Mouse (Mus musculus) kidney, embryonic 16.5 days (tissue): ENCODE results near the gene Pcnx2. TPM values are rescaled to one million over a fixed set of nuclear protein-coding genes. Genes with fewer than 3 reads are reported as not detected.

Experiments
- ATAC-seq: fragments of 200-750 bp; cut with Nextera tagmentation; 2 replicates; pipeline ENCODE4 v1.8.0; 2017; ENCODE audit warnings: moderate TSS enrichment; ENCODE audit not compliant: low FRiP score, low TSS enrichment
- H3K27ac ChIP-seq: fragments of 300-500 bp; sonication (generic); 2 replicates; pipeline ENCODE4 v1.5.1; 2014; ENCODE audit warnings: low read length
- H3K27me3 ChIP-seq: fragments of 300-500 bp; sonication (generic); 2 replicates; pipeline ENCODE4 v1.6.1; 2014; ENCODE audit warnings: low read length, control low read depth, mixed read lengths; ENCODE audit not compliant: insufficient read depth
- H3K36me3 ChIP-seq: fragments of 300-500 bp; sonication (generic); 2 replicates; pipeline ENCODE4 v1.6.1; 2014; ENCODE audit warnings: low read length, control low read depth, mixed read lengths; ENCODE audit not compliant: insufficient read depth
- H3K4me1 ChIP-seq: fragments of 300-500 bp; sonication (generic); 2 replicates; pipeline ENCODE4 v1.6.1; 2014; ENCODE audit warnings: low read length, control low read depth, mixed read lengths; ENCODE audit not compliant: insufficient read depth
- H3K4me2 ChIP-seq: fragments of 300-500 bp; sonication (generic); replicated peaks from 2 replicates; pipeline ENCODE4 v1.6.1; 2014; ENCODE audit warnings: low read depth, low read length
- H3K4me3 ChIP-seq: fragments of 300-500 bp; sonication (generic); 2 replicates; pipeline ENCODE4 v1.5.1; 2014; ENCODE audit warnings: mild to moderate bottlenecking, low read length
- H3K9ac ChIP-seq: fragments of 300-500 bp; sonication (generic); replicated peaks from 2 replicates; pipeline ENCODE4 v1.6.1; 2014; ENCODE audit warnings: low read length
- H3K9me3 ChIP-seq: fragments of 300-500 bp; sonication (generic); 2 replicates; pipeline ENCODE4 v1.6.1; 2016; ENCODE audit warnings: low read length, control low read depth
- WGBS: fragments of 180-500 bp; shearing (Covaris S2); extraction: QIAGEN DNeasy Blood & Tissue Kit; methylation state at CpG from one replicate; pipeline ENCODE4 v1.1.7; 2014; 5-methylcytosine and 5-hydroxymethylcytosine counted together
- polyA plus RNA-seq: library from polyadenylated mRNA; unstranded; fragments of >200 nt; fragmentation: Nextera tagmentation; extraction: Ambion mirVana; gene quantifications from 2 replicates; pipeline ENCODE4 v1.2.1, GENCODE M21; 2015

Pcnx2 gene
- polyA plus RNA-seq, 1 experiment from 2014 or later, result 0.27 TPM

DNA sequence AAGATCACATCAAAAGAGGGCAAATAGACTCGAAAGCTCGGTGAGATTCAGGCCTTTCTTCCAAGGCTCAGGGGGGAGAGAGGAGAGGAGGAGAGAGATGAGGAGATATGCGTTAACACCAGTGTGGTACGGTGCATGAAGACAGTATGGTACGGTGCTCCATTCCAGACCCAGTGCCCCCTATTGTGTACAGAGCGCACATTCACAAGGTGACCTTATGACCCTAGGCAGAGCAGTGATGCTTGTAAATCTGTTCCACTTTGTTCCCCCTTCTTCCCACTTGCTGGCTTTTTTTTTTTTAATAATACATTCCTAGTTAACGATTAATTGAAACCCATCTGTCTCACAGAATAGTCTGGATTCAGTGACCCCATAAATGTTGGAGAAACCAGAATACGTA, 21.4 kb upstream of the Pcnx2 start:
- Histone ChIP-seq H3K4me2 (peak overlapping the region; percentile 16; the same call in 1 of the 2 replicates), H3K27me3 (no peaks in the 10 kb centered on the region), H3K4me3 (no peak overlapping the region), H3K27ac (peak overlapping the region; percentile 89), H3K36me3 (no peaks in the 10 kb centered on the region), H3K9ac (no peak overlapping the region), H3K4me1 (peaks cover 52% of the 10 kb centered on the region), H3K9me3 (no peaks in the 10 kb centered on the region)
- peak; percentile 69 for ATAC-seq
- WGBS, result 30% methylated on average over 8 of the region's 8 CpGs

DNA sequence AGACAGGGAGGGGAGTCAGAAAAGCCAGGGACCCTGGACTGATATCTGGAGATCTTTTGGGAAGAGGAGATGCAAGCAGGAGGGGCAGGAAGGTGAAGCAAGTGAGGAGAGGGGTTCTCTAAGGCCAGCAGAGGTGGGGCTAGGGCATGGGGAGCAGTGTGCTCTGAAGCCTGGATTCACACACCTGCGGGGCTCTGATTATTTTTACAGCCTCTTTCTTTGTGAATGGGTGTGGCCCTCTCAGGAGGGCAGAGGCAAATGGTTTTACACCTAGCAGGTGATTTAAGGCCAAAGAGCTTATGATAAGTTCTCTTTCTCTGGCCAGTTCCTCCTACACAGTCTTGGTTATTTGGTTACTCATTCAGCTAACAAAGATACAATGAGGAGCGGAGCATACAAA, 20.6 kb upstream of the Pcnx2 start:
- 55% methylated on average over 2 of the region's 2 CpGs for WGBS
- Histone ChIP-seq H3K9me3 (no peaks in the 10 kb centered on the region), H3K9ac (peak overlapping the region; percentile 46; the same call in 1 of the 2 replicates), H3K27me3 (no peaks in the 10 kb centered on the region), H3K36me3 (no peaks in the 10 kb centered on the region), H3K4me2 (0 out of 2 replicates have a peak overlapping the region, but pooled peaks have one; percentile 16), H3K4me3 (no peak overlapping the region), H3K4me1 (peaks cover 57% of the 10 kb centered on the region), H3K27ac (peak overlapping the region; percentile 85)
- no peak for ATAC-seq

DNA sequence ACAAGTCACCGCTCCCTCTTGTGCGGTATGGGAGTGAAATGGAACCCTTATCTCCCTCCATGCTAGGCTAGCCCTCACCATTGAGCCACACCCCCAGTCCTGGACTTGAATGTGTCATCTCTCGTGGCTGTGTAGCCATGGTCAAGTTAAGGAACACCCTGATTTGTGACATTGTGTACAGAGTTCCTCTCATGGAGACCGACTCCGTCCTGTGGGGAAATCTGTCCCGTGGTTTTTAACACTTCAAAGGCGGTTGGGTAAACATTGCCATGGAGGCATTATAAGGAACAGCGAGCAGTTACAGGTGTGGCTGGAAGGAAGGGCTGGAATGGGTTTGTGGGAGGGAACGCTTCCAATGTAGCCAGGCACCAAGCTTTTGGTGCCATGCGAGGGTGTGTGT, 18.9 kb upstream of the Pcnx2 start:
- no peak overlapping the region for H3K9ac ChIP-seq
- 38% methylated on average over 10 of the region's 10 CpGs for WGBS
- no peak overlapping the region for H3K27ac ChIP-seq
- H3K4me3 ChIP-seq, result no peak overlapping the region
- H3K4me1 ChIP-seq, result peaks cover 61% of the 10 kb centered on the region
- no peaks in the 10 kb centered on the region for H3K36me3 ChIP-seq
- no peak overlapping the region for H3K4me2 ChIP-seq
- H3K9me3 ChIP-seq, result no peaks in the 10 kb centered on the region
- H3K27me3 ChIP-seq, result peaks cover 8% of the 10 kb centered on the region
- ATAC-seq, result no peak

DNA sequence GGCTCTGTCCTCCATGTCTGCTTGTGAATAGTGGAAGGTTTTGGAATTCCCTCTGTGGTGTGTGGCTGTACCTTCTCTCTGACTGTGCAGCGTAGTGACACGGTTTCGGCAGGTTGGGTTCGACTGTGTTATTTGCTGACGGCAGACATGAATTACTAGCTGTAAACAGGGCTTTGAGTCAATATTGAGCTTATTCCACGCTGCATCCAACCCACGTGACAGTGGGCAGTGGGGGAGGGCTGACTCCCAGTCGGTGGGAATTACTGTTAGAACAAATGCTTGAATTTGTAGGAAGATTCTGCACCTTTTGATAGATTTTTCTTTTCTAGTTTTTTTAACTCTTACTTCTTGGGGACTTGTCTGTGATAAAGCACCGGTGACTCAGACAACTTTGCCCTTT, 16.3 kb upstream of the Pcnx2 start:
- peaks cover 46% of the 10 kb centered on the region for H3K4me1 ChIP-seq
- H3K9ac ChIP-seq, result no peak overlapping the region
- no peak for ATAC-seq
- H3K36me3 ChIP-seq, result no peaks in the 10 kb centered on the region
- H3K9me3 ChIP-seq, result no peaks in the 10 kb centered on the region
- 58% methylated on average over 9 of the region's 9 CpGs for WGBS
- H3K27ac ChIP-seq, result no peak overlapping the region
- H3K4me3 ChIP-seq, result no peak overlapping the region
- H3K27me3 ChIP-seq, result peaks cover 31% of the 10 kb centered on the region
- H3K4me2 ChIP-seq, result peak overlapping the region; percentile 34

DNA sequence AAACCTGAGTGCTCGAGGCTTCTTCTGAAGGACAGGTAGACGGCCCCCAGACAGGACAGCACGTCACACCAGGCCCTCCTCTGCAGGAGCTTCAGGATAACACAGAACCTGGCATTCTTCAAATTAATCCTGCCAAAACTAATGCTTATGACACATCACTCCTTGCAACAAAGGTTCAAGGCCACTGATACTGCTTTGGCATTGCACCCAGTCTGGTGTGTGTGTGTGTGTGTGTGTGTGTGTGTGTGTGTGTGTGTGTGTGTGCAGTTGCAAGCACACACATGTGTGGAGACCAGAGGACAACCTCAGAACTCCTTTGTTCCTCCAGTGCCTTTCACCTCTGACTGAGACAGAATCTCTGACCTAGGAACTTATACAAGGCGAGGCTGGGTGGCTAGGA, 15.1 kb upstream of the Pcnx2 start:
- Histone ChIP-seq H3K4me3 (peak overlapping the region; percentile 57; the same call in 1 of the 2 replicates), H3K27ac (no peak overlapping the region), H3K9ac (no peak overlapping the region; the same call in 1 of the 2 replicates), H3K27me3 (peaks cover 43% of the 10 kb centered on the region), H3K4me1 (peaks cover 34% of the 10 kb centered on the region), H3K4me2 (peak overlapping the region; percentile 96), H3K36me3 (no peaks in the 10 kb centered on the region), H3K9me3 (no peaks in the 10 kb centered on the region)
- ATAC-seq, result no peak
- 82% methylated on average over 4 of the region's 4 CpGs for WGBS

DNA sequence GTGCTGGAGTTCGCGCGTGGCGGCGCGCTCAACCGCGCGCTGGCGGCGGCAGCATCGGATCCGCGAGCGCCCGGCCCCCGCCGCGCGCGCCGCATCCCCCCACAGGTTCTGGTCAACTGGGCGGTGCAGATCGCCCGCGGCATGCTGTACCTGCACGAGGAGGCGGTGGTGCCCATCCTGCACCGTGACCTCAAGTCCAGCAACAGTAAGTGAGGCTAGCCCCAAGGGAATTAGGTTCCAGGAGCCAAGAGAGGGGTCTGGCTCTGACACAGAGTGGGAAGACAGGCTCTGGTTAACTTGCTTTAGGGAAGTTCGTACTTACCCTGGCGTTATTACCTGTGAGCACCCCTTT, 13.1 kb upstream of the Pcnx2 start:
- H3K9ac ChIP-seq, result peak overlapping the region; percentile 74

DNA sequence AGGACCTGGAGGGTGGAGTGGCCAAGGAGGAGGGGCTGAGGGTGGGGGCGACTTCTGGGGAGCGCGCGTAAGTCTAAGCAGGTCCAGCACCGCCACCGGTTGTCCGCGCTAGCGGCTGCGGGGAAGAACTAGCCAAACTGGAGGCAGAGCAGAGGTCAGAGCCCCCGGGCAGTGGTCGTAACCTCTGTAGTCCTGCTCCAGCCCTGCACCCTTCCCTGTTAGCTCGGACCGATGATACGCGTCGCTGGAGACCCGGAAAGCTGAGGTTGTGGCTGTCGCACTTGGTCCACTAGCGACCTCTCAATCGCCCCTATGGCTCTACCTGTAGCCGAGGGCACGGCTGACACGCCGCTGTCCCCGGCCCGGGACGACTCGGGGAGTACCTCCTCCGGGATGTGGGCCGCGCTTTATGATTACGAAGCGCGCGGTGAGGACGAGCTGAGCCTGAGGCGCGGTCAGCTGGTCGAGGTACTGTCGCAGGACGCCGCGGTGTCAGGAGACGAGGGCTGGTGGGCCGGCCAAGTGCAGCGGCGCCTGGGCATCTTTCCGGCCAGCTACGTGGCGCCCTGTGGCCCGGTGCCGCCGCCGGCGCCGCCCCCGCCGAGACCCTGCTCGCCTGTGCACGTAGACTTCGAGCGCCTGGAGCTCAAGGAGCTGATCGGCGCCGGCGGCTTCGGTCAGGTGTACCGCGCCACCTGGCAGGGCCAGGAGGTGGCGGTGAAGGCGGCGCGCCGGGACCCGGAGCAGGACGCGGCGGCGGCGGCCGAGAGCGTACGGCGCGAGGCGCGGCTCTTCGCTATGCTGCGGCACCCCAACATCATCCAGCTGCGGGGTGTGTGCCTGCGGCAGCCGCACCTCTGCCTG, 12.5 kb upstream of the Pcnx2 start, which contains the start of gene Map3k21:
Gene Map3k21, plus strand, starts transcription at position 86 of the 864 bp plus-strand sequence.
- Histone ChIP-seq H3K36me3 (no peaks in the 10 kb centered on the region), H3K4me1 (peaks cover 22% of the 10 kb centered on the region), H3K9ac (peak within 1 kb of the TSS; percentile 74), H3K27ac (peak within 1 kb of the TSS; percentile 79), H3K4me3 (peak within 1 kb of the TSS; percentile 57), H3K4me2 (peak within 1 kb of the TSS; percentile 96), H3K9me3 (no peaks in the 10 kb centered on the region), H3K27me3 (peaks cover 44% of the 10 kb centered on the region)
- WGBS, result under 1% methylated on average over 91 of the region's 93 CpGs
- ATAC-seq, result peak; percentile 50

More for the DNA sequence above, 13.1 kb upstream of the Pcnx2 start:
- peak overlapping the region; percentile 57 for H3K4me3 ChIP-seq
- H3K27me3 ChIP-seq, result peaks cover 44% of the 10 kb centered on the region
- no peaks in the 10 kb centered on the region for H3K9me3 ChIP-seq
- peak overlapping the region; percentile 96 for H3K4me2 ChIP-seq
- peak overlapping the region; percentile 79 for H3K27ac ChIP-seq
- no peak; the same call in 1 of the 2 replicates for ATAC-seq
- H3K4me1 ChIP-seq, result peaks cover 22% of the 10 kb centered on the region
- 1% methylated on average over 31 of the region's 31 CpGs for WGBS
- no peaks in the 10 kb centered on the region for H3K36me3 ChIP-seq

DNA sequence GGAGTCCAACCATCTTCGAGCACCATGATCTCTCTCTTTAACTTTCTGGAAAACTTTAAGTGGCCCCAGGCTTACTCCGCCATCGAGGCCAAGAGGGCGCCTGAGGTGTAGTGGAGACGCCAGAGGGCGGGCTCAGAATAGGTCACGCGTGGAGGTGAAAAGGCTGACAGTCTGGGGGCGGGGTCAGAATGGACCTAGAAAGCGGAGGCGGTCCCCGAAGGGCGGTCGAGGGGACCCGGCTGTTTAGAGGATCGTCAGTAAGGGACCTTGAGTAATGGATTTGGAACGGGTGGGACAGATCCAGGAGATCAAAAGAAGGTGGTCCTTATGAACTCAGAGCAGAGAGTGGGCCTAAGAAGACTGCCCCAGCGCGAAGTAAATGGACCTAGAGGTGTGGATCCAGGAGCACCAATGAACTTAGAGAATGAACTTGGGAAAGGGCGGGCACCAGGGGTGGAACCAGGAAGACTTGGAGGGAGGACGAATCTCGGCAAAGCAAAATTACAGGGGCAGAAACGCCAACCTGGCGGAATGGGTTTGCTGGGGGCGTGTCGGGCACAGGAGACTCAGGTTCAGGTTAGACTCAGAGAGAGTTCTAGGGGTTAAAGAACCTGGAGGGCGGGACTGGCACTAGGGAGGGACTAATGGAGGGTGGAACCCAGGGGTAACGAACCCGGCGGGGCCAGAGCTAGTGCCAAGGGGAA, 11.7 kb upstream of the Pcnx2 start:
- H3K27ac ChIP-seq, result peak overlapping the region; percentile 31; the same call in 1 of the 2 replicates
- no peaks in the 10 kb centered on the region for H3K9me3 ChIP-seq
- peaks cover 44% of the 10 kb centered on the region for H3K27me3 ChIP-seq
- H3K36me3 ChIP-seq, result no peaks in the 10 kb centered on the region
- ATAC-seq, result peak; percentile 94
- H3K4me3 ChIP-seq, result peak overlapping the region; percentile 57
- H3K9ac ChIP-seq, result no peak overlapping the region; the same call in none of the 2 replicates
- peaks cover 22% of the 10 kb centered on the region for H3K4me1 ChIP-seq
- peak overlapping the region; percentile 96 for H3K4me2 ChIP-seq
- WGBS, result 3% methylated on average over 30 of the region's 30 CpGs

DNA sequence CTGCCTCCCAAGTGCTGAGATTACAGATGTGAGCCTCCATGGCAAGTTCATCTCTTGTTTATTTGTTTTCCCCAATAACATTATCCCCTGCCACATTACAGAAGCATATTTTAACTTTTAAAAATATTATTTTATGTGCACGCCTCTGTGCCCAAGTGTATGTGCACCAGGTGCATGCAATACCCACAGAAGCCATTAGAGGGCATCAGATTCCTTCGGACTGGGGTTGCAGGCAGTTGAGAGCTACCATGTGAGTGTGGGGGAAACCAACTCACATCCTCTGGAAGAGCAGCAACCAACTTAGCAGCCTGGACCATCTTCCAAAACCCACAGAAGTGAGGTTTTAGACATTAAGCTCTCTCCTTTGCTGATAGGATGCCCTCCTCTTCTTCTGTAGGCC, 9.2 kb upstream of the Pcnx2 start:
- Histone ChIP-seq H3K36me3 (no peaks in the 10 kb centered on the region), H3K9me3 (no peaks in the 10 kb centered on the region), H3K9ac (no peak overlapping the region), H3K4me3 (no peak overlapping the region), H3K27me3 (peaks cover 39% of the 10 kb centered on the region), H3K27ac (no peak overlapping the region), H3K4me2 (no peak overlapping the region), H3K4me1 (peaks cover 8% of the 10 kb centered on the region)
- WGBS, result 78% methylated on average over 2 of the region's 2 CpGs
- no peak for ATAC-seq
